Mouse (Mus musculus) cerebellum, postnatal 4 days (tissue): ENCODE results near the gene Atl1.
A peak's percentile ranks its signal among the peaks of the same experiment; 100 is the strongest.

Source experiments
- DNase-seq, 2 experiments: peaks; one replicate each; pipeline ENCODE4 v3.0.0; 2022; ENCODE audit warnings: low spot score in 2 of 2, mixed read lengths in 1 of 2

The Atl1 gene

DNA sequence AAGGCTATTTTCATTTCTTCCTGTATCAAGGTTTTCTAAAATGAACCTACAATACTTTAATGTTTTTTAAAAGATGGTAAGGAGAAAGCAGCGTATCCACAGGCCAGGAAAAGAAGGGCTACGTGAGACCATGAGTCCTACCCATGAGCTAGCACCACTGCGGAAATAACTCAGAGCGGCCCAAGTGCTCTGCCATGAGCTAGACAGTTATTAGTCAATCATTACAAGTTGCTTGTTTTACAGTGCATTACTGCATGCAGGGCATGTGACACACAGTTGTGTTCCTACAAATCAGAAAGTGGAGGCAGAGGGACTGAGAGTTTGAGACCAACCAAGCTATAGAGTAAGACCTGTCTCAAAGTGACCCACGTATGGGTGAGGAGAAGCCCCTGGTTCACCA lies 8.4 kb upstream of the Atl1 start:
- no peak for DNase-seq

DNA sequence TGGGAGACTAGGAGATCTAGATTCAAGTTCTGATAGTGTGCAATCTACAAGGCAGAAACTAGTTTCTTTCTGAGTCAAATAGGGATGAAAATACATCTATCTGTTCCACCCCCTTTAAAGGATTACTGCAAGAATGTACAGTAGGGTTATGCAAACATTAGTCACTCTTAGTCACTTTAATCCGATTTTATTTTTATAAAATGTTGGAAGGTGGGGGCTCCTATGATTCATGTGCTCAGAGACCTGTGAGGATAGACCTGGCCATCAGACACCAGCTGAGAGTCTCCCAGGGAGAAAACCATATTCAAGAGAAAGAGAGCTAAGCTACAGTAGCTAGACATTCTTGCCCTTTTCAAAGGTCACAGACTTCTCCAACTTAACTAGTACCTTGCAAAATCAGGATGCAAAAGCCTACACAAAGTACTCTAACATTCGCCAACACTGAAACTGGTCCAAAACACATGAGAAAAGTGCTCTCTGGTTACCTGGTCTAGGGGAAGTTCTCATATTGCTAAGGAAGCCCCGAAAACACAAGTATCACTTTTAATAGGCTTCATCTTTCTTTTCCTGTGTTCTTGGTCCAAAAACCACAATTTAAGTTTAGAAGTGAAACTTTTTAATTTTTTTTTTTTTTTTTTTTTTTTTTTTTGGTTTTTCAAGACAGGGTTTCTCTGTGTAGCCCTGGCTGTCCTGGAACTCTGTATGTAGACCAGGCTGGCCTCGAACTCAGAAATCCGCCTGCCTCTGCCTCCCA lies 7.1 kb upstream of the Atl1 start:
- DNase-seq: no peak

DNA sequence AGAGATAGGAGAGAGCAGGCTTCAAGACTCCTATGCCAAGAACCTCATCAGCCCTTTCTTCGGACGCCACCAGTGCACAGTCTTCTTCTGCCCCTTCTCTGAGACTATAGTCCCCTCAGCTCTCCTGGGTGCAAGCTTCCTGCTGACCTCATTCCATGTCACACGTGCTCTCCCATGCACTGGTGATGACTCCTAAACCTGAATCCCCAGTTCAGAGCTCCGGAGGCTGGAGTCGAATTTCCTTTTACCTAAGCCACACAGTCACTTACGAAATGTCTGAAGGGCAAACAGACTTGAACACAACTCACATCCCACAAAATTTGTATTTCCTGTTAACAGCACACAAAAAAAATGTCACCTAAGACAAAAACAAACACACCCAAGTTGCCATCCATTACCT lies 4.6 kb upstream of the Atl1 start:
- DNase-seq: no peak

DNA sequence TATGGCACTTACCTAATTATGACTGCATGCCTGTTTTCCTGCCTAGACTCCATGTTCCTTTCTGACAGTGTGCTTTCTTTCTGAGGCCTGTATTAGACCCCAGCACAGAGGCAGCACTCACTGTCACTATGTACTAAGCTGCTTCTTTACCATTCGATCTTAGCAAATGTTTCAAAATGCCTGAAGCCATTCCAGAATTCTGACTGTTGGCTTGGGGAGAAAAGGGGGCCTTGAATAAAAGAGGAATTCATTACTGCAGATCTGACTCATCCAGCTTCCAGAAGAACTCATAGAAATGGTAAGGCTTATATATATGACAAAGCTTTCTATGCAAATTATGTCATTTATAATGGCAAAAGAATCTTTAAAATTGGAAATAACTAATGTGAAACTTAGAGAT lies 4.1 kb upstream of the Atl1 start:
- no peak for DNase-seq

DNA sequence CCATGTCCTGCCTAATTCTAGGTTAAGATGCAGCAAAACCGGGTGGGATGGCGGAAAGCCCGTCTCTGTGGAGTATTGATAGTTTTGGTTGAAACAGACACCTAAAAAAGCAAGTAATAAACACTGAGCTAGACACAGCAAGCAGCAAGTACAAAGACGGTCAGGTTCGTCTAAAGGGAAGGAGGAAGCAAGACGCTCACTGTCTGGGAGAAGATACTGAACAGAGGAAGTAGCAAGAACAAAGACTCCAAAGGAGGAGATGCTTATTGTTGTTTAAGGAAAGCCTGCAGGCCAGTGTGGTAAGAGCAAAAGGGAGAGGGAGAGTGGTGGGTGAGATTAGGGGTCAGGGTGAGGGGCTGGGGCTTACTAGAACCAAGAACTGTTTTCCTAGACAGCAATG lies 2.4 kb upstream of the Atl1 start:
- DNase-seq: no peak

DNA sequence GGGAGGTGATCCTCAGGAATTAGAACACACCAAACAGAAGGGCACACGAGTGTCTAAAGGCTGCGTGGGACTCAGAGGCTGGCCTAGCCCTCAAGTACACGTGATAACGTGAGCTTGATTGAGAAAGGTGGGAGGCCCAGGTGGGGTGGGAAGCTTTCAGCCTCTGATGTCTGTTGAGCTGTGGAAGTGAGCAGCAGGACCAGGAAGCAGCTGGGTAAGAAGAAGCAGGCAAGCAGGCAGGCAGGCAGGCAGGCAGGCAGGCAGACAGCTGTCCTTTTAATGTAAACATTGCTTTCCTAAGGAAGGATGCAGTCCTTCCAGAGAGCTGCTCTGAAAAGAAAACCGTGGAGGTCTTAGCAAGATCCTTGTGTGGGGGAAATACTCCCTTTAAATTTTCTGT lies 1.9 kb upstream of the Atl1 start:
- no peak for DNase-seq

DNA sequence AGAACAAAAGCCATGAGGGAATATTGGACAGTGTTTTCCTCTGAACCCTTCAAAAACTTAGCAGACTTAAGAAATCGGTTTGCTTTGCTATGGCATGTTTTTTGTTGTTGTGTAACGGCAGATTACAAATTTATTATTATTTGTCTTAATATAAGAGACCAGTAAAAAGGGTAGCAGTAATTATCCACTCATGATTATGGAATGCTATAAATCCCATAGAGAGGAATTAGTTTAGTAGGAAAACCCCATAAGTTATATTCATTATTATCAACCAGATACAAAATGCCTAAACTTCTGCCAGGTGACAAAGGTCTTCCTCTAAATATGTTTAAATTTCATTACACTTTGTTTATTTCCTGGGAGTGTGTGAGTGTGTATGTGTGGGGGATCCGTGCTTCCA lies 693 bp upstream of the Atl1 start:
- no peak for DNase-seq

DNA sequence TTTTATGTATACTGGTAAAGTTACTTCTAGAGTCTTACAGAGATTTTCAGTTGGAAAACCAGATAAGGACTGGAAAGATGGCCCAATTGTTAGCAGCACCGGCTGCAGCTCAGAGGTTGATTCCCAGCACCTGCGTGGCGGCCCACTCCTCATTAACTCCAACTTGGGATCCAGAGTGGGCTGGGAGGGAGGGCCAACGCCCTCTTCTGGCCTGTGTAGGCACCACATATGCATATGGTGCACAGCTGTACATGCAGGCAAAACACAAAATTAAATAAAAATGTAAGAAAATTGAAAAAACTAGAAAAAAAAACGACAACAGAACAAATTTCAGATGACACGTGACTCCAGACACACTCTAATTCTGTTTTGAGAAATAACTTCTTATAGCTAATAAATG lies 1.5 kb downstream of the Atl1 start:
- DNase-seq: no peak

DNA sequence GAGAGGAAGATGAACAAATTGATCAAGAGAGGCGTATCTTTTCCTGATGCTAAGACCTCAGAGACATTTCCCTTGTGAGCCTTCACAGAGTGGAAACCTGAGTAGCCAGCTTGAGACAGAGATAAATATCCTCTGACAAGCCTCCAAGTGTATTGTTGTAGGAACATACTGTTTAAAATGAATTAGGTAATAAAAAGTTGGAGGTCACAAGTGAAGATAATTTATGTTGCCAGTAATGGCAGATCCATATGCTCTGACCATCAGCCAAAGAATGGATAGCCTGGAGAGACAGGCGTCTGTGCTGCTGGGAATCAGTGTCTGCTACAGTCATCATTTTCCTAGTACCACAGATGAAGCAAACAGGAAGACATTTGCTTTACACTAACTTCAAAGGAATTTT lies 2.6 kb downstream of the Atl1 start:
- no peak for DNase-seq

DNA sequence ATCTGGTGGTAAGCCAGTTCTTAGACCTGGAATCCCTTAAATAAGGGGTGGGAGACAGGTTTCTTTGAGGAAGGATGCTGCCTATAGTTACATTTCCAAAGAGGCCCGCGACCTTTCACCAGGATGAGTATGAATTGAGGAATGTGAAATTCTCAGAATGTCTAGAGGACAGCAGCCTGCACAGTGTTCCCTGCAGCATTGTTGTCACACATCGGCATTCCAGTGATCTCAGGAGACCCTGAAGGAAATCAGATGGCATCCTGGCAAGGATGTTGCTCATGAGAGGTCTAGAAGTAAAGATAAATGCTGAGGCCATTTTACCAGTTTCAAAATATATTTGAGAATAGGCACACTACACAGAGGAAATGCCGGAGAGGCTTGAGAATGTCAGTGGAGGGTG lies 5.7 kb downstream of the Atl1 start:
- DNase-seq: no peak

DNA sequence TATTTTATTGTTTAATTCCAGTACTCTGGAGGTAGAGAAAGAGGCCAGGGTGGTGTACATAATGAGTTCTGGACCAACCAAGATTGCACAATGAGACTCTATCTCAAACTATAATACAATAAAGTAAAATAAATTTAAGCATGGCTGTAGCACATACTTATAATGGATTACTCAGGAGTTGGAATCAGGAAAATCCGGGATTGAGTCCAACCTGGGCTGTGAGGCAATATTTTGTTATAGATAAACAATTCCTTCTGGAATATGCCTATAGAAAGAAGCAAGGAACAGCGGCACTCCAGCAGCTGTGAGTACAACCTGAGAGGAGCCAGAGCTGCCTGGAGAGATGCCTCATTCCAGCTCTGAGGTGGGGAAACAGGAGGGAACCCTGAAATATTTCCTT lies 12.6 kb downstream of the Atl1 start:
- no peak for DNase-seq

DNA sequence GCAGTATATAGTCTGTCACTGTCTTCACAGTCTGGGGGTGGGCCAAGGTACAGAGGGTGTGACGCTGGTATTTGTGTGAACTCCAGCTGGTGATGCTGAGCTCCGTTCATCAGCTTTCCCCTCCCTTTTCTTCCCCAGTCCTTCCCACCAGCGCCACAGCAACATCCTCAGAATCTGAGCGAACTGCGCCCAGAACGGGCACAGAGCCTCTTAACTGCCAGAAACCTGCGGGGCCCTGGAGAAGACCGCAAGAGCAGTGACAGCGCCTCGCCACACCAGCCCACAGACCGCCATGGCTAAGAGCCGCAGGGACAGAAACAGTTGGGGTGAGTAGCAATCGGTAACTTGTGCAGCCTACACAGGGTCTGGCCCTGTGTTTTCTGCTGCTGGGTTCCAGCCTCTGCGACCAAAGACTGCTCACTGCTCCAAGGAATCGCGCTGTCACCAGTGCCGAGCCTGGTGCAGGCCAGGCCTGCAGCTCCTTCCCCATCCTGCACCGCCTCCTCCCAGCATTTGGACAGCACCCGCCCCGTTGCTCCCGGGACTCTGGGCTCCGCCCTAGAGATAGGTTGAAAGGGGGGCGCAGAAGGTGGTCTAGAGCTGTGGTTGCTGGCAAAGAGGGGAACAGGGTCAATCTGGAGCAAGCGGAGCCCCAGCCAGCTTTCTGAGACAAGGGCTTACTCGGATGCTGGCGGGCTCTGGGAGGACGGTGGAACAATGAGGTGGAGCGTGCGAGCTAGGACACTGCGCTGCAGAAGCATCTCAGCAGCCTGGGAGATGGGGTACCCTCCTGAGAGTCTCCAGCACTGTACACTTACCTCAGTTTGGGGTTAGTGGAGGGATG lies 15.5 kb downstream of the Atl1 start:
- peak; percentile 55 to 65 for DNase-seq

DNA sequence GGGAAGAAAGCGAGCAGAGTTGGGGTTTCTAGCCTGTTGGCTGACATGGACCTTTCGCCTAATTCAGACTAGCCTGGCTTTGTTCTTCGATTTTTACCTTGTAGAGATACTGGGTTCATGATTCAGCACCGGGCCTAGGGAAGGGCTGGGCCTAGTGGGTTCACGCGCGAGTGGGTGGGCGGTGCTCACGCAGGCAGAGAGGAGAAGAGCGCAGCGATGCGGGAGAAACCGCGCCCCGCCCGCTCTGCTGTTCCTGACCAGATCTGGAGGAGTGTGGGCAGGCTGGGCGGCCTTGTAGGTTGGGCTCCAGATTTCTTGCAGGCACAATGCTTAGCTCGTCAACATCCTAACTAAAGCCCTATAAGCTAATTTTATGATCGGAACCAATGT lies 16.1 kb downstream of the Atl1 start:
- DNase-seq: peak; percentile 34 to 64

DNA sequence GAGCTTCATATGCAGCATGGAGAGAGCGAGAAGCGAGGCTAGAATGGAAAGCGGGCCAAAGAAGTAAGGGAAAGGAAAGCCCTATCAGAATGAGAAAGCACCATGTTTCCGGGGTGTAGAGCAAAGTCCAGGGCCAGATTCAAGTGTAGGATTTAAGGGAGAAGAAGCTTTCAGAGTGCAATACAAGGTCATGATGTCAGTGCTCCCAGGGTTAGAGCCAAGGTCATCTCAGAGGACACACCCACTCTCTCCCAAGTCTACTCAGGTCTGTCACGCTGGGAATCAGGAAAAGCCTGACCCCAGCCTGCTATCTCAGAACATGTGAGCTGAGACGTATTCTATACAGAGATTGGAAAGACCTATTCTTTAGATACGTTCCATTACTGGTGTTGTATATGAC lies 19.5 kb downstream of the Atl1 start:
- no peak for DNase-seq

DNA sequence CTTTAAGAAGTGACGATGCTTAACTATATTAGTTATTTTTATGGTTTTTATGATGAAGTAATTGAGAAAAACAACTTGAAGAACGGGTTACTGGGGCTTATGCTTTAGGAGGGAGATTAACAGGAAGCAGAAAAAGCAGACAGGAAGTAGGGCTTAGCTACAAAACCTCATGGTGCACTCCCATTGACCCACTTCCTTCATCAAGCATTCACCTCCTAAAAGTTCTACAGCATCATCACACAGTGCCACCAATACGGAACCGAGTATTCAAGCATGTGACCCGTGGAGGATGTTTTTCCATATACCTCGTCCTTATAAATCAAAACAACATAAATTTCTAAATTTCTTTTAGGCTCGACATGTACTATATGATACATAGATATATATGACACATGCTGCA lies 20.3 kb downstream of the Atl1 start:
- no peak for DNase-seq

DNA sequence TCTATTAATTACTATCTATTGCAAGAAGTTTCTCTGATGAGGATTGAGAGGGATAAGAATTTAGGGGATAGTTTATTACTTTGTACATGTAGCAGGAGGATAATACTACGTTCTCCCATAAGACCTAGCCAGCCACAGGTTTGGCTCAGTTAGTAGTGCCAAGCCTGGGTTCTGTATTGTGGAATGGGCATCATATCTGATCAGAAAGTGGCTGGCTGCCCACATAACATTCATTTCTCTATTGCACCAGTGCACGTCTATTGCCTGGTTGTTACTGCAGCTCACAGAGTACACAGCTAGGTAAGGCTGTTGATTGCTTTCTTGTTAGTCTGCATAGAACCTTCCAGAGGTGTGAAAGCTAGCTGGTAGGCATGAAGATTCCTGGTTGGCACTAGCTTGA lies 25.5 kb downstream of the Atl1 start:
- DNase-seq: no peak

DNA sequence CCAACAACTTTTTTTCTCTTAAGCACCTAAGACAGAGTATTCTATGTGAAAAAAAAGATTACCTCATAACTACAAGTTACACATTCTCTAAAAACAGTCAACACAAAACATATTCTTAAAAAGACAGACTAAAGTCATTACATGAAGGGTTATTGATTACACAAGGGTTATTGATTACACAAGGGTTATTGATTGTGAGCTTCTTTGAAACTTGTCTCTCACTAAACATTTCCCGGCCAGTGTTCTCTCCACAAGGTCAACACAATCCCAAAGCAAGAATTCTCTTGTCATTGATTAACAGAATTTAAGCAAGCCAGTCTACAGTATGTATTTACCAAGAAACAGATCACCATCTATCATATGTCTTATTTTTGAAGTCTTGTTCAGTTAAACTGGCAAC lies 29.7 kb downstream of the Atl1 start:
- DNase-seq: no peak

DNA sequence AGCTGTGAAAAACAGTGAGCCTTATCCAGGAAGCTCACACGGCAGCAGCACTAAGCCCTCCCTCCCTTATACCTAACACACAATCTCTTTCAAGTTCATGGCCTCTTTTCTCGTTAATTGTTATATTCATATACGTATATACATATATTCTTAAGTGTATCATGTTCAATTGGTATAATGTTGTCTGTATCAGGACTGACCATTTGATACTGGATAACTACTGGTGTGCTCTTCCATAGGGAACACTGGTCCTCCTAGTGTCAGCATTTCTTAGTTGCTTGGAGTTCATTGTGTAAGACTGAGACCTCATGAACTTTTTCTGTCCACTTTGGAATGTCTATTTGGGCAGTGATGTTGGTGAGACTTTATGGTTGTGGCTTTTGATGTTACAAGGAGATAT lies 30.7 kb downstream of the Atl1 start:
- DNase-seq: no peak

DNA sequence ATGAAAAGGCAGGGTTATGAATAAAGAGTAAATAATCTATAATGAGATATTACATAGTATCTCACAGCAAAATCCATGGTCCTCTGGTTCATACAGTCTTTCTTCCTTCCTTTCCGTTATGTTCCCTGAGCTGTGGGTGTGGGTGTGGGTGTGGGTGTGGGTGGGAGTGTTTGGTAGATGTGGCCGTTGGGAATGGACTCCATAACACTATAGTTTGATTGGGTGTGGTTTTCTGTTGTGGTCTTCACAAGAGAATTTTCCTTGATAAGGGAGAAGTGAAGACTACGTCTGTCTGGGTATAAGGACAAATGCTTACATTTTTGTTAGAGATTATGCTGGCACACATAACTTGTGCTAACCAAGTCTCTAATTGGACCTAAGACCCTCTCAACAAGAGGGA lies 31.2 kb downstream of the Atl1 start:
- no peak for DNase-seq

DNA sequence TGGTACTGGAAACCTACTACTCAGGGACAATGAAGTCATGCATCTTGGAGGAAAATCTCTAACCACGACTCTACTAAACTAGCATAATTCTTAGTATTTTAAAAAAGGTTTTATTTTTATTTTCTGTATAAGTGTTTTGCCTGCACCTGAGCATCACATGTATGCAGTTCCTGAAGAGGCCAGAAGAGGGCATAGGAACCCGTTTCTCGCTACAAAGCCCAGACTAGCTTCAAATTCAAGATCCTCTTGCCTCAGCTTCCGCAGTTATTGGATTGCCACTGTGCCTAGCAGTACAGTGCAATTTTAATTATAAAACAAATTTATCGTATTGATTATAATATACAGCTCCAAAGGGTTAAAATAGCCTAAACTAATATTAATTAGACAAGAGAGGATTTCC lies 31.6 kb downstream of the Atl1 start:
- DNase-seq: peak in 1 of 2 experiments; percentile 14

DNA sequence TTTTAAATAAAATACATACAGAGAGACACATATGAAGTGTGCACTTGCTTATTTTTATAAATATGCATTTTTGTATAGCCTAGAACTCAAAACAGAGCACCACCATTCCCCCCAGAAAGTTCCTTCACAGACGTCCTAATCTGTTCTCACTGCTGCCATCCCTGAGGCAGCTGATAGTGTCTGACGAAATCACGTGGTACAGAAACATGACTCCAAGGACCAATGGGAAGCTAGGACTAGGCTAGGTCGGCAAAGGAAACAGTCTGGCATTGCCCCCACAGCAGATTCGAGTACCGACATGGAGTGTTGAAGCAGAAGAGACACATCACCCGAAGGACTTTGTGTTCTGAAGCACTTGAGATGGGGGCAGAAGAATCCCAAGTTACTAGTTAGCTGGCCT lies 34.3 kb downstream of the Atl1 start:
- DNase-seq: no peak

DNA sequence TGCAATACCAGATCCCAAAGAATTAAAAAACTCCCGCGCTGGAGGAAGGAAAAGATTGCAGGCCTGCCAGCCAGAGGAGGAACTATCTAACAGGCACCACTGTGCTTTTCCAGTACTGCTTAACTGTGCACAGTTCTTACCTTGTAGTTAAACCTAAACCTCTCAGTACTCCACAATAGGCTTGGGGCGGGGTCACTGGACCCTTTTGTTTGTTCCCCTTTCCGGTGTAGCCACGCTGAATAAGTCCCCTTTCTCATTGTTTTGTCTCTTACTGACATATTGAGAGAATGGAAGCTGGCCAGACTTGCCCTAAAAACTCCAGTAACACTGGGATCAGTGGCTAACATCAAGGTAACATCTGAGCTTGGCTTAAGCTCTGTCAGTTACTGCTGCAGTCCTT lies 45.3 kb downstream of the Atl1 start:
- no peak for DNase-seq

DNA sequence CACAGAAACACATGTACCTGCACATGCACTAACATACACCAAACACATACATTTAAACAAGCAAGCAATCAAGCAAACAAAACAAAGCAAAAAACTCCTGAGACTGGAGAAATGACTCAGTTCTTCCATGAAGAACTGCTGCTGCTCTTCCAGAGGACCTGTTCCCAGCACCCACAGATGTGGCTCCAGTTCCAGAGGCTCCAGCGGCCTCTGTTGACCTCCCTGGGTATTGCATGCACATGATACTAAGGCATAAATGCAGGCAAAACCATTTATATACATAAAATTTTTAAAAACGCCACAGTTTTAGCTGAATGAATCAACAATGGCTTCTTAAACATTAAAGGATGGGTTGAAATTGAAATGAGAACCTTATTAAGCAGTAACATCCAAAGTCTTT lies 46.9 kb downstream of the Atl1 start:
- DNase-seq: no peak
